In genomic region chr2:144192428-144192827, GRCm38 (mm10) we compare ENCODE assay signal across 13 mouse cellular contexts.
"Had no signal": no experiment of that assay in that cellular context is flagged by ENCODE, and none has a peak within 500 bp of the region (broad histone marks: within the 10 kb centered on the region; RNA-seq: fewer than 3 reads in every experiment).

No protein-coding gene starts in this region.

- H3K27me3 ChIP-seq: liver, embryonic 12.5 days; neural tube, embryonic 15.5 days had no signal

- H3K9ac ChIP-seq: limb, embryonic 13.5 days; liver, embryonic 12.5 days; lung, embryonic 14.5 days; neural tube, embryonic 15.5 days had no signal

- DNase-seq: kidney, postnatal 25 days; layer of hippocampus, postnatal 36 days; lung, embryonic 14.5 days; lung, postnatal 10 days; lung, postnatal 4 days; midbrain, embryonic 14.5 days; thymus, adult 18-20 months; thymus, postnatal 14 days had no signal

- H3K4me3 ChIP-seq: limb, embryonic 13.5 days; liver, embryonic 12.5 days; midbrain, embryonic 10.5 days; myocyte; neural tube, embryonic 15.5 days had no signal

- ATAC-seq: liver, embryonic 12.5 days had no signal

- H3K4me2 ChIP-seq: limb, embryonic 13.5 days; liver, embryonic 12.5 days; lung, embryonic 14.5 days; neural tube, embryonic 15.5 days had no signal

- H3K36me3 ChIP-seq: limb, embryonic 13.5 days; liver, embryonic 12.5 days; midbrain, embryonic 10.5 days; neural tube, embryonic 15.5 days had no signal

- H3K9me3 ChIP-seq: limb, embryonic 13.5 days; liver, embryonic 12.5 days; midbrain, embryonic 10.5 days; neural tube, embryonic 15.5 days had no signal

- H3K27ac ChIP-seq: limb, embryonic 13.5 days; liver, embryonic 12.5 days; midbrain, embryonic 10.5 days; neural tube, embryonic 15.5 days had no signal
